Mouse (Mus musculus) heart, postnatal 0 days (tissue): ENCODE results near the gene Lrig1.

ENCODE experiments used
- CTCF ChIP-seq: IDR thresholded peaks from 2 replicates; pipeline ENCODE4 v1.5.1; 2016; ENCODE audit warnings: antibody characterized with exemption, control low read depth, low read depth
- EP300 ChIP-seq: IDR thresholded peaks from 2 replicates; pipeline ENCODE4 v1.6.1; 2016; ENCODE audit warnings: antibody characterized with exemption, low read depth

DNA sequence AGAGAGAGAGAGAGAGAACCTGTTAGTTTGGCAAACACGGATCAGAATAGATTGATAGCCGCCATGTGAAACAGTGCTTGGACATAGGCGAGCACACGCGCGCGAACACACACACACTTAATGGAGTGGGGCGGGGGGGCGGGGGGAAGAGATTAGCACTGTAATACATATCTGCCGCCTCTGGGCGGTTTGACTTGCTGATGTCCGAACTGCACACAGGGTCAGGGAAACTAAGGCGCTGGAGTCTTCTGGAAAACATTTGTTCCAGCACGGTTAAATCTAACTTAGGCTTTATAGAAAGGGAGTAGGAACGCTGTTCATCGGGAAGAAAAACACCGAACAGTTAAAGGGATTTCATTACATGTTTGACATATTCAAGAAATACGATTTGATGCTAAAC, 1.1 kb upstream of the Lrig1 start:
- TF ChIP-seq CTCF (peak; percentile 30), EP300 (no peak)
